Mouse (Mus musculus): ENCODE results near the gene Sdr42e1. TPM values are rescaled to one million over a fixed set of nuclear protein-coding genes. Genes with fewer than 3 reads are reported as not detected.

The Sdr42e1 gene
- total and polyA plus RNA-seq, 2 experiments from 2014 or later = 2.8 to 6.9 TPM

DNA sequence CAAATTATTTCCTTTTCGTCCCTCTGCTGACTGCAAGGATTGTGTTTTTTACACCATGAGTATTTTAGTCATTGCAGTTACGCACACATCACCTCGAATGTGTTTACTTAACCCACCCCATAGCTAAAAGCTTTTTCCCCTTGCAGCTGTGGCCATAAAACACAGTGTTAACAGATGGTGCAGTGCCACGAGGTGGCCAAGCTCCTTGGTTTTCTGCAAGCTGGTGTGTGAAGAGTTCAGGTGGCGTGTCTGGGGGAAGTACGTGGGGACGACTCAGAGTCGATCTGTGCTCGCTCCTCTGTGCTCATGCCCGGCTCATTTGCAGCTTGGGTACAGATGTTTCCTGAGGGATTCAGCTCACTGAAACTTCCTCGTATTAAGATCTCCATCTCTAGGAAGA is 11.0 kb upstream of the Sdr42e1 start:
- 76% methylated on average over 11 of the region's 11 CpGs for WGBS
- TF ChIP-seq CTCF (IDR thresholded peaks at IDR 0.05; ENCODE audit: low read depth) = no peak
- Histone ChIP-seq H3K9ac (no peak overlapping the region), H3K4me3 (ENCODE audit: low read depth, low read length) (no peak overlapping the region), H3K27ac (ENCODE audit: low read depth, low read length) (no peak overlapping the region), H3K4me2 (ENCODE audit: low read depth) (no peak overlapping the region), H3K9me3 (ENCODE audit: low read length) (no peaks in the 10 kb centered on the region), H3K4me1 (ENCODE audit: insufficient read depth) (no peaks in the 10 kb centered on the region), H3K36me3 (ENCODE audit: insufficient read depth) (no peaks in the 10 kb centered on the region), H3K27me3 (ENCODE audit: insufficient read depth, low read length) (no peaks in the 10 kb centered on the region)
- ATAC-seq (no peak), DNase-seq (no peak)

DNA sequence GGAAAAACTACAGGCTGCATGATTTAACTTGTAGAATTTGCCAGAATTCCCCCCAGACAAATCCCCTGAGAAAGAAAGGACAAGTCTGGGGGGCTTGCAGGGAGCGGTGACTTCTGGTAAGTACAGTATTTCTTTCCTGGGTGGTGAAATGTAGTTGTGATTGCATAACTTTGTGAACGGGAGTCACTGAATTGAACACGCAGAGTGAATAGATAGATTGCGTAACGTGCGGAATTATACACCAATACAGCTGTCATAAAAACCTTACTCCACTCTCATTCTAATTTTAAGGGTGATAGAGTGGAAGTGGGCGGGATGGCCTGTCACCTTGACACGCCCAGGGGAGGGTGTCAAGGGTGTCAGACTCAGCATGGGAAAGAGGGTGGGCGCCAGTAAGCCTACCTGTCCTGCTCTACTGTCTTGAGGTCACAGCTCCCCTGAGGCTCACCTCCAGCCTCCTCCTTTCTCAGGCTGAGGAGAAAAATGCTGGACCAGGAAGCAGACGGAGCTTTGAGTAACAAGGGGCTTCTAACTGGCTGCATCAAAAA is 10.5 kb upstream of the Sdr42e1 start:
- Histone ChIP-seq H3K9ac (no peak overlapping the region), H3K27me3 (ENCODE audit: insufficient read depth, low read length) (no peaks in the 10 kb centered on the region), H3K4me2 (ENCODE audit: low read depth) (no peak overlapping the region), H3K4me3 (ENCODE audit: low read depth, low read length) (no peak overlapping the region), H3K4me1 (ENCODE audit: insufficient read depth) (no peaks in the 10 kb centered on the region), H3K36me3 (ENCODE audit: insufficient read depth) (no peaks in the 10 kb centered on the region), H3K9me3 (ENCODE audit: low read length) (no peaks in the 10 kb centered on the region), H3K27ac (ENCODE audit: low read depth, low read length) (no peak overlapping the region)
- 84% methylated on average over 10 of the region's 10 CpGs for WGBS
- DNase-seq = no peak
- ATAC-seq = no peak
- no peak for TF ChIP-seq CTCF (IDR thresholded peaks at IDR 0.05; ENCODE audit: low read depth)

DNA sequence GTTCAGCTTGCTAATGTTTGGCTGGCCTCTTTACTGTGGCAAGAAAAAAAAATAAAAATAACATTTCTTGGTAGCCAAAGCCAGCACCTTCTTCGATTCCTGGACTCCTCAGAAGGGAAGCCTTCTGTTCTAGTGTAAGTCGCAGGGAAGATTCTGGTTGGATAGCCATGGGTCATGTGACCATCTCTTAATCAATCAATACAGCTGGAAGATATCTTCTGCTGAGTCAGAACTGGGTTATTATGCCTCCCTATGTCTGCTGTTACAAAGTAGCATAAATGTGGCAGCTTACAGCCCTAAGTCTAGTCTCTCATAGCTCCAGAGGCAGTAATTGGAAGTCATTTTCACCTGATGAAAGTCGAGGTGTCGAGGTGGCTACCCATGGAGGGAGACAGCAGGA is 5.2 kb upstream of the Sdr42e1 start:
- no peak for TF ChIP-seq CTCF (IDR thresholded peaks at IDR 0.05; ENCODE audit: low read depth)
- no peak overlapping the region for H3K4me3 ChIP-seq (ENCODE audit: low read depth, low read length)
- H3K4me1 ChIP-seq (ENCODE audit: insufficient read depth) = no peaks in the 10 kb centered on the region
- no peak overlapping the region for H3K27ac ChIP-seq (ENCODE audit: low read depth, low read length)
- no peaks in the 10 kb centered on the region for H3K27me3 ChIP-seq (ENCODE audit: insufficient read depth, low read length)
- no peaks in the 10 kb centered on the region for H3K9me3 ChIP-seq (ENCODE audit: low read length)
- ATAC-seq = no peak
- H3K36me3 ChIP-seq (ENCODE audit: insufficient read depth) = no peaks in the 10 kb centered on the region
- no peak overlapping the region for H3K4me2 ChIP-seq (ENCODE audit: low read depth)
- no peak overlapping the region for H3K9ac ChIP-seq
- 79% methylated on average over 4 of the region's 4 CpGs for WGBS
- no peak for DNase-seq

DNA sequence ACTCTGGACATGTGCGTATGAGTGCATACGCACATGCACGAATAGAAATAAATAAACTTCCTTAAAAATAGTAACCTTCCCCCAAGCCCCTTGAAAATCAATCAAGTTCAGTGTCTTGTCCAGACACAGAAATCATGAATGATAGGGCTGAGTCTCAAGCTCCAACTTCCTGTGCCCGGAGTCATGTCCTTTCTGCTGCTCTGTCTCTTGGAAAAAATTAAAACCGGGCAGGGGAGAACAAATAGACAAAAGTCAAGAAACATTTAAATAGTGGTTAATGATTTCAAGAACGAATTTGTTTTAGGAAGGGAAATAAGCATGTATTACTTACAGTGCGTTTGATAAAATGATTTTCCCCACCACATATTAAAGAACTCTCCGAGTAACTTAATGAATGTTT is 3.5 kb upstream of the Sdr42e1 start:
- H3K4me3 ChIP-seq (ENCODE audit: low read depth, low read length) = no peak overlapping the region
- TF ChIP-seq CTCF (IDR thresholded peaks at IDR 0.05; ENCODE audit: low read depth) = no peak
- H3K9ac ChIP-seq = no peak overlapping the region
- no peaks in the 10 kb centered on the region for H3K27me3 ChIP-seq (ENCODE audit: insufficient read depth, low read length)
- DNase-seq = no peak
- H3K36me3 ChIP-seq (ENCODE audit: insufficient read depth) = no peaks in the 10 kb centered on the region
- H3K4me2 ChIP-seq (ENCODE audit: low read depth) = no peak overlapping the region
- WGBS = 85% methylated on average over 8 of the region's 8 CpGs
- no peak overlapping the region for H3K27ac ChIP-seq (ENCODE audit: low read depth, low read length)
- H3K4me1 ChIP-seq (ENCODE audit: insufficient read depth) = no peaks in the 10 kb centered on the region
- H3K9me3 ChIP-seq (ENCODE audit: low read length) = no peaks in the 10 kb centered on the region
- ATAC-seq = no peak

DNA sequence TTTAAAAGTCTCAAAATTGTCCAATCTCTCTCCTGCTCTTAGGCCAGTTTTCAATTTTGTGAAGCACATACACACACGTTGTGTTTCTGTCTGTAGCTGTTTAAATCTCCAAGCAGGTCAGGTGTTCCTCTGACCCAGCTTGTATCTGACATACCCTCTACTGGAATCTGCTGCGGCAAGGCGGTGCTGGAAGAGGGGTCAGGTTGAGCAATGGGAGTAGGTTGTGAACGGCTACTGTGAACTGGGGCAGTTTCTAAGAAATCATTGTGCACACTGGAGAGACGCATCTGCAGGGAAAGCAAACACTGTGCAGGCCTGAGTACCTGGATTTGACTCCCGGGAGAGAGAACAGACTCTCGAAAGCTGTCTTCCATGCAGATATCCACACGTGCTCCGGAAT is 3.0 kb upstream of the Sdr42e1 start:
- TF ChIP-seq CTCF (IDR thresholded peaks at IDR 0.05; ENCODE audit: low read depth) = no peak
- ATAC-seq = no peak

DNA sequence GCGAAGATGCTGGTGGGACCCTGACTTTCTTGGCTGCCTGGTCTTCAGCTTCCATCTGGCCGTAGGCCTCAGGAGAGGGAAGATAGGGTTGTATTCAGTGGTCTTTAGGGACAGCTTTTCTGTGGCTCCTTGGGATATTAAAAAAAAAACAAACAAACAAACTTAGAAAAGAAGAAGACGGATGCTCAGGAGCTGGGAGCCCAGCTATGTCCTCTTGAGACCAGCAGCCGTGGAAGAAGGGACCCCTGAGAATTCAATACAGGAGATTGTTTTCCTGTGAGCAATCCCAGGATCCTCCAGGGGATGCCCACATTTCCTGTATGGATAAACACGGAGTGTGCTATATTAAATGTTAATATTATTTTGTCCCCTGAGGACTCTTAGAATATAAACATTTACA is 1.7 kb upstream of the Sdr42e1 start:
- no peaks in the 10 kb centered on the region for H3K9me3 ChIP-seq (ENCODE audit: low read length)
- no peak for TF ChIP-seq CTCF (IDR thresholded peaks at IDR 0.05; ENCODE audit: low read depth)
- H3K4me3 ChIP-seq (ENCODE audit: low read depth, low read length) = no peak overlapping the region
- no peak for DNase-seq
- no peak overlapping the region for H3K27ac ChIP-seq (ENCODE audit: low read depth, low read length)
- H3K36me3 ChIP-seq (ENCODE audit: insufficient read depth) = no peaks in the 10 kb centered on the region
- H3K9ac ChIP-seq = no peak overlapping the region
- no peak for ATAC-seq
- no peaks in the 10 kb centered on the region for H3K27me3 ChIP-seq (ENCODE audit: insufficient read depth, low read length)
- 77% methylated on average over 5 of the region's 5 CpGs for WGBS
- no peaks in the 10 kb centered on the region for H3K4me1 ChIP-seq (ENCODE audit: insufficient read depth)
- H3K4me2 ChIP-seq (ENCODE audit: low read depth) = no peak overlapping the region

More for the DNA sequence above, 3.0 kb upstream of the Sdr42e1 start:
- no peaks in the 10 kb centered on the region for H3K36me3 ChIP-seq (ENCODE audit: insufficient read depth)
- H3K27me3 ChIP-seq (ENCODE audit: insufficient read depth, low read length) = no peaks in the 10 kb centered on the region
- no peak overlapping the region for H3K27ac ChIP-seq (ENCODE audit: low read depth, low read length)
- DNase-seq = no peak
- no peak overlapping the region for H3K4me3 ChIP-seq (ENCODE audit: low read depth, low read length)
- no peak overlapping the region for H3K9ac ChIP-seq
- WGBS = 75% methylated on average over 9 of the region's 9 CpGs
- no peak overlapping the region for H3K4me2 ChIP-seq (ENCODE audit: low read depth)
- no peaks in the 10 kb centered on the region for H3K4me1 ChIP-seq (ENCODE audit: insufficient read depth)
- no peaks in the 10 kb centered on the region for H3K9me3 ChIP-seq (ENCODE audit: low read length)

DNA sequence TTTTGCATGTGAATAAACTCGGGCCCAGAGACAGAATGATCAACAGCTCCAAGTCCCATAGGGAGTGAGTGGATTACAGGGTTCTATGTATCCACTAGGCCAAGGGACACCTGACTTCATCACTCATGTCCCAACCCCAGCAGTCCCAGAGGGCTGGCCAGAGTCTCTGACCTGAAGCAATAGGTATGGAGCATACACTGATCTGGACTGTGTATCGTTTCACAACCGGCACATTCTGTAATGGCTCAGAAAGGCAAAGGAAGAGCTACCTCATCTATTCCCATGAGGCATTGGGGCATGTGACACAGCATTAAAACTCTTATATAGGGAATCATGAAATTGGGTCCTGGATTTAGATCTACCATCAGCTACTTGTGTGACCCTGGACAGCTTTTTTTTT is 931 bp downstream of the Sdr42e1 start:
- ATAC-seq (no peak), DNase-seq (no peak)
- Histone ChIP-seq H3K4me2 (ENCODE audit: low read depth) (no peak overlapping the region), H3K4me3 (ENCODE audit: low read depth, low read length) (no peak overlapping the region), H3K4me1 (ENCODE audit: insufficient read depth) (no peaks in the 10 kb centered on the region), H3K27me3 (ENCODE audit: insufficient read depth, low read length) (no peaks in the 10 kb centered on the region), H3K9ac (no peak overlapping the region), H3K27ac (ENCODE audit: low read depth, low read length) (no peak overlapping the region), H3K9me3 (ENCODE audit: low read length) (no peaks in the 10 kb centered on the region), H3K36me3 (ENCODE audit: insufficient read depth) (no peaks in the 10 kb centered on the region)
- TF ChIP-seq CTCF (IDR thresholded peaks at IDR 0.05; ENCODE audit: low read depth) = no peak
- WGBS = 80% methylated on average over 3 of the region's 3 CpGs

DNA sequence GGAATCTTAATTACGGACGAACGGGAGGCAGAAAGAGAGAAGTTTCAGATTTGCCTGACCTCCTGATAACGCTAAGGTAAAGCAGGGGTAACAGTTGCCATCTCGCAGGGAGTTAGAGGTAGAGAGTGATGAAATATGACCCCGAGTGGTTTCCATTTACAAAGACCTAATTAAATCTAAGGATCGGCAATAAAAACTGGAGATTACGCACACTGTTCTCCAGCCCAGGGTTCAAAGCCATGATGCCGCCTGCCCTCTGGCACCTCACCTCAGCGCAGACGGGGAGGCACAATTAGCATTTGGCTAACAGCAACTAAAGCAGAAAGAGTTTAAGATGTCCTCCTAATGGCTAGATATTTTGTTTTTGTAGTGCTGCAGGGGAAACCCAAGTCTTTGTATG is 3.0 kb downstream of the Sdr42e1 start:
- no peaks in the 10 kb centered on the region for H3K4me1 ChIP-seq (ENCODE audit: insufficient read depth)
- no peak for ATAC-seq
- no peak overlapping the region for H3K4me3 ChIP-seq (ENCODE audit: low read depth, low read length)
- TF ChIP-seq CTCF (IDR thresholded peaks at IDR 0.05; ENCODE audit: low read depth) = no peak
- WGBS = 21% methylated on average over 11 of the region's 11 CpGs
- no peaks in the 10 kb centered on the region for H3K9me3 ChIP-seq (ENCODE audit: low read length)
- no peaks in the 10 kb centered on the region for H3K36me3 ChIP-seq (ENCODE audit: insufficient read depth)
- no peak overlapping the region for H3K27ac ChIP-seq (ENCODE audit: low read depth, low read length)
- H3K9ac ChIP-seq = no peak overlapping the region
- no peaks in the 10 kb centered on the region for H3K27me3 ChIP-seq (ENCODE audit: insufficient read depth, low read length)
- no peak overlapping the region for H3K4me2 ChIP-seq (ENCODE audit: low read depth)
- no peak for DNase-seq
